Mouse (Mus musculus) kidney, embryonic 16.5 days (tissue): ENCODE results near the gene Gnat1. TPM values are rescaled to one million over a fixed set of nuclear protein-coding genes. Genes with fewer than 3 reads are reported as not detected.

Experiments
- ATAC-seq: fragments of 200-750 bp; cut with Nextera tagmentation; 2 replicates; pipeline ENCODE4 v1.8.0; 2017; ENCODE audit warnings: moderate TSS enrichment; ENCODE audit not compliant: low FRiP score, low TSS enrichment
- H3K27ac ChIP-seq: fragments of 300-500 bp; sonication (generic); 2 replicates; pipeline ENCODE4 v1.5.1; 2014; ENCODE audit warnings: low read length
- H3K27me3 ChIP-seq: fragments of 300-500 bp; sonication (generic); 2 replicates; pipeline ENCODE4 v1.6.1; 2014; ENCODE audit warnings: low read length, control low read depth, mixed read lengths; ENCODE audit not compliant: insufficient read depth
- H3K36me3 ChIP-seq: fragments of 300-500 bp; sonication (generic); 2 replicates; pipeline ENCODE4 v1.6.1; 2014; ENCODE audit warnings: low read length, control low read depth, mixed read lengths; ENCODE audit not compliant: insufficient read depth
- H3K4me1 ChIP-seq: fragments of 300-500 bp; sonication (generic); 2 replicates; pipeline ENCODE4 v1.6.1; 2014; ENCODE audit warnings: low read length, control low read depth, mixed read lengths; ENCODE audit not compliant: insufficient read depth
- H3K4me2 ChIP-seq: fragments of 300-500 bp; sonication (generic); replicated peaks from 2 replicates; pipeline ENCODE4 v1.6.1; 2014; ENCODE audit warnings: low read depth, low read length
- H3K4me3 ChIP-seq: fragments of 300-500 bp; sonication (generic); 2 replicates; pipeline ENCODE4 v1.5.1; 2014; ENCODE audit warnings: mild to moderate bottlenecking, low read length
- H3K9ac ChIP-seq: fragments of 300-500 bp; sonication (generic); replicated peaks from 2 replicates; pipeline ENCODE4 v1.6.1; 2014; ENCODE audit warnings: low read length
- H3K9me3 ChIP-seq: fragments of 300-500 bp; sonication (generic); 2 replicates; pipeline ENCODE4 v1.6.1; 2016; ENCODE audit warnings: low read length, control low read depth
- WGBS: fragments of 180-500 bp; shearing (Covaris S2); extraction: QIAGEN DNeasy Blood & Tissue Kit; methylation state at CpG from one replicate; pipeline ENCODE4 v1.1.7; 2014; 5-methylcytosine and 5-hydroxymethylcytosine counted together
- polyA plus RNA-seq: library from polyadenylated mRNA; unstranded; fragments of >200 nt; fragmentation: Nextera tagmentation; extraction: Ambion mirVana; gene quantifications from 2 replicates; pipeline ENCODE4 v1.2.1, GENCODE M21; 2015

Gene Gnat1
- polyA plus RNA-seq, 1 experiment from 2014 or later: 2.8 TPM

DNA sequence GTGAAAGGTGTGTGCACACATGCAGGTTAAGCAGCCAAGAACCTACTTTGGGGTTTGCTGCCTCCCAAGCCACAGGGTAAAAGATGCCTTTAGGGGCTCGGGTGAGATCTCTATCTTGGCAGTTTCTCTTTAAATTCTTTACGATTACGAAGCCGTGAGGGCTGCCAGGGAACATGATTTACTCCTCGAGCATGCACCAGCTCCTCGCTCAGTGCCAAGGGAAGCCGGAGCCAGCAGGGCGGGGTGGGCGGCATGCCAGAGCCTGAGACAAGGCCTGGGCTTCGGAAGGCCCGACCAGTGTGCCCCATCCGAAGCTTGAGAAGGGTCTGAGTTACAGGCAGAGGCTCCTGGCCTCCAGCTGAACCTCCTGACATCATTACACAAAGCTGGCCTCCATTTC is 22.1 kb upstream of the Gnat1 start:
- H3K4me2 ChIP-seq: no peak overlapping the region
- no peak overlapping the region; the same call in 1 of the 2 replicates for H3K9ac ChIP-seq
- 9% methylated on average over 12 of the region's 12 CpGs for WGBS

DNA sequence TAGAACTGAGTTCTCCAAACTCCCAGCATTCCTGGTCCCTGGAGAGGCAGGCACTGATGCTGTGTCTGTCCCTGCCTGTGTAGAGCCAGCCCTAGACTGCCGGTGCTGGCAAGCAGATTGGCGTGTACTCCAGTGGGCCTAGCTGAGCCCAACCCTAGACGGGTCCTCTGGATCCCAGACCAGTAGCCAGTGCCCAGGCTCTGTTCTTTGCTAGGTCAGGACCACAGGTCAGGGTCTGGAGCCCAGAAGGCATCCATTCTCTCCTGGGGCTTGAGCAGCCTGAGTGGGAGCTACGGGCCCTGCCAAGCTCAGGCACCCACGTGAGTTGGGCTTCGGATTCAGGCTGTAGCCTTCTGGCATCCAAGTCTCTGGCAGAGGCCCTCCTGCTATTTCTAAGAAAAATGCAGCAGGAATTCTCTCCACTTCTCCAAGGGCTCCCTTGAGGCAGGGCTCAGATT is 20.6 kb upstream of the Gnat1 start:
- H3K9me3 ChIP-seq: no peaks in the 10 kb centered on the region
- no peak for ATAC-seq
- H3K4me1 ChIP-seq: peaks cover 100% of the 10 kb centered on the region
- peak overlapping the region; percentile 91 for H3K27ac ChIP-seq
- H3K4me3 ChIP-seq: no peak overlapping the region
- H3K4me2 ChIP-seq: peak overlapping the region; percentile 53
- peak overlapping the region; percentile 45; the same call in 1 of the 2 replicates for H3K9ac ChIP-seq
- 0 out of 2 replicates have a peak, but pooled peaks cover 10% of the 10 kb centered on the region for H3K36me3 ChIP-seq
- H3K27me3 ChIP-seq: no peaks in the 10 kb centered on the region
- 24% methylated on average over 6 of the region's 6 CpGs for WGBS

More for the DNA sequence above, 22.1 kb upstream of the Gnat1 start:
- no peaks in the 10 kb centered on the region for H3K27me3 ChIP-seq
- H3K27ac ChIP-seq: peak overlapping the region; percentile 91
- H3K36me3 ChIP-seq: 0 out of 2 replicates have a peak, but pooled peaks cover 10% of the 10 kb centered on the region
- no peaks in the 10 kb centered on the region for H3K9me3 ChIP-seq
- no peak overlapping the region for H3K4me3 ChIP-seq
- peaks cover 100% of the 10 kb centered on the region for H3K4me1 ChIP-seq
- no peak for ATAC-seq

- Histone ChIP-seq H3K4me2 (peak overlapping the region; percentile 53), H3K9ac (peak overlapping the region; percentile 45; the same call in 1 of the 2 replicates), H3K9me3 (no peaks in the 10 kb centered on the region), H3K27ac (peak overlapping the region; percentile 91), H3K27me3 (no peaks in the 10 kb centered on the region), H3K4me3 (peak overlapping the region; percentile 29), H3K36me3 (0 out of 2 replicates have a peak, but pooled peaks cover 9% of the 10 kb centered on the region), H3K4me1 (peaks cover 100% of the 10 kb centered on the region)
- WGBS: 3% methylated on average over 9 of the region's 9 CpGs
- peak; percentile 49 for ATAC-seq
Observed at GRCm38 (mm10) chr9:107699376-107699980, 20.0 kb upstream of the Gnat1 start.

DNA sequence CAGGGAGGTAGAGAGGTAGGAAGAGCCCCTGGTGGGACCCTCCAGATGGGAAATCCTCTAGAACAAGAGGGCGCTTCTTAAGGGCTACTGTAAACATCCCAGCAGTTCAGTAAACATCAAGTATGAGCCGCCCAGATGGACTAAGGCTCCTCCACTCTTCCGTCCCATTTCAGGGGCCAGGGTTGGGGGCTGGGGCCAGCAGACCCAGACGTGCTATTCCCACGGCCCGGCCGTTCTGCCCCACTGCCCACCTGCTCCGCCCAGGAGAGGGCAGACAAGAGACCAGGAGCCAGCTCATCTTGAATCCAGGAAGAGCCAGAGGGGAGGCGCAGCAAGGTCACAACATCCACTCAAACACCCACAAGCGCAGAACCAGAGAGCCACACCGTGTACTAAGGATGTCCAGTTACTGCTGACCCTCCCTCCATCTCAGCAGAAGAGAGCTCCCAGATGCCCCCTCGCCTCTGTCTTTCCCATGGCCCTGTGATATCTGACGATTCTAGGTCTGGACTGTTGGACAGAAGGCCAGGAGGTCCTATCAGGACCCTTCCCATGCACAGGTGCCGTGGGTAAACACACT is 19.2 kb upstream of the Gnat1 start:
- peaks cover 93% of the 10 kb centered on the region for H3K4me1 ChIP-seq
- peak; percentile 64 for ATAC-seq
- H3K36me3 ChIP-seq: 0 out of 2 replicates have a peak, but pooled peaks cover 1% of the 10 kb centered on the region
- H3K9ac ChIP-seq: peak overlapping the region; percentile 52
- no peaks in the 10 kb centered on the region for H3K27me3 ChIP-seq
- peak overlapping the region; percentile 53 for H3K4me2 ChIP-seq
- H3K9me3 ChIP-seq: no peaks in the 10 kb centered on the region
- H3K27ac ChIP-seq: peak overlapping the region; percentile 91
- peak overlapping the region; percentile 29 for H3K4me3 ChIP-seq
- 8% methylated on average over 14 of the region's 14 CpGs for WGBS

- Histone ChIP-seq H3K27me3 (no peaks in the 10 kb centered on the region), H3K4me2 (peak overlapping the region; percentile 53), H3K4me1 (peaks cover 93% of the 10 kb centered on the region), H3K9ac (peak overlapping the region; percentile 52), H3K9me3 (no peaks in the 10 kb centered on the region), H3K36me3 (no peaks in the 10 kb centered on the region), H3K27ac (peak overlapping the region; percentile 91), H3K4me3 (peak overlapping the region; percentile 29)
- ATAC-seq: peak; percentile 1; the same call in 1 of the 2 replicates
- WGBS: 12% methylated on average over 14 of the region's 14 CpGs
Observed at GRCm38 (mm10) chr9:107697811-107698521, 18.5 kb upstream of the Gnat1 start.

GRCm38 (mm10) chr9:107696845-107697610 is 17.5 kb upstream of the Gnat1 start:
- H3K4me2 ChIP-seq: no peak overlapping the region
- H3K36me3 ChIP-seq: peaks cover 4% of the 10 kb centered on the region
- WGBS: 53% methylated on average over 9 of the region's 9 CpGs
- H3K9me3 ChIP-seq: no peaks in the 10 kb centered on the region
- no peak overlapping the region for H3K4me3 ChIP-seq
- ATAC-seq: no peak
- peak overlapping the region; percentile 52; the same call in 1 of the 2 replicates for H3K9ac ChIP-seq
- H3K27me3 ChIP-seq: no peaks in the 10 kb centered on the region
- H3K27ac ChIP-seq: peak overlapping the region; percentile 91
- peaks cover 84% of the 10 kb centered on the region for H3K4me1 ChIP-seq

DNA sequence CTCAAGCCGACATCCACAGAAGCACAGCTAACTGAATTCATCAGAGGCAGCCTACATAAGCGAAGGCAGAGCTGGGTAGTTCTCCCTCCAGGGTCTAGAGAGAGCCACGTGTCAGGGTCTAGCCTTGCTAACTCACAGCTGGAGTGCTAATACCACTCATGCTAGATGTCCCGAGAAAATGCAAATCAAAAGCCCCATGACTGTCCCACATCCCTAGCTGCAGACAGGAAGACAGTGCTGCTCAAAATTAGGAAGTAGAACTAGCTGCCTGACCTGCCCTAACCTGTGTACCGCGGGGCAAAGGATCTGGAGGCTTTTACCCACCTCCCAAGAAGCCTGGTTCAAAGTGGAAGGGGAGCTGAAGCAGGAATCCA is 16.6 kb upstream of the Gnat1 start:
- 35% methylated on average over 6 of the region's 6 CpGs for WGBS
- Histone ChIP-seq H3K4me3 (no peak overlapping the region), H3K9me3 (no peaks in the 10 kb centered on the region), H3K27ac (peak overlapping the region; percentile 91), H3K9ac (no peak overlapping the region), H3K4me2 (no peak overlapping the region), H3K27me3 (no peaks in the 10 kb centered on the region), H3K36me3 (peaks cover 13% of the 10 kb centered on the region), H3K4me1 (peaks cover 74% of the 10 kb centered on the region)
- ATAC-seq: no peak

DNA sequence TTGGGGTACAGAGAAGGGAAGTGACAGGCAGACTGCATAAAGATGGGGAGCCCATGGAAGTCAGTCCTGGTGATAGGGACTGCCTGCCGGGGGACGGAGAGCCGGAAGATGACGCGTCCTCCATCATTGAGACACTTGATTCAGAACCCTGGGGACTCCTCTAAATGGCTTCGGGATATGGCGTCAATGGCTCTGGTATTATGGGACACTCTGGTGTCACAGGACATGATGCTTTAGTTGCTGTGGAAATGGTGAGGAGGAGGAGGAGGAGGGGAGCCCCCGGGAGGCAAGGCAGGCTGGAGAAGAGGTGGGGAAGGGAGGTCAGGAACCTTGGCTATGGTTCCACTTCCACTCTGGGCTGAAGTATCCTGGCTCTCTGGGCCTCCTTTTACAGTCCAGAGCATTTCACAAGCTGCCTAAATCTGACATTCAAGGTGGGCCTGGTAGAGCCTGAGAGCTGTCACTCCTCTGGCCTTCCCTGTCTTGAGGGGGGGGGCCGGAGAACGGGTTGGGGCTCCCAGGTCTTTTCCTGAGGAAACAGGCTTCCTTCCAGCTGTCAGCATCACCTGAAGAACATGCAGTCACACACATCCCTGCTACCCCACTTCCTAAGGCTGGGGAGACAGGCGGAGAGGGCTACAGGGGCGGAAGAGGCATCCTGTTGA is 16.1 kb upstream of the Gnat1 start:
- peak overlapping the region; percentile 91 for H3K27ac ChIP-seq
- H3K9ac ChIP-seq: no peak overlapping the region
- WGBS: 72% methylated on average over 12 of the region's 12 CpGs

GRCm38 (mm10) chr9:107694627-107695026 is 15.1 kb upstream of the Gnat1 start:
- ATAC-seq: no peak
- Histone ChIP-seq H3K4me2 (no peak overlapping the region), H3K27ac (no peak overlapping the region), H3K4me1 (peaks cover 60% of the 10 kb centered on the region), H3K4me3 (no peak overlapping the region), H3K36me3 (peaks cover 28% of the 10 kb centered on the region), H3K9ac (no peak overlapping the region), H3K27me3 (no peaks in the 10 kb centered on the region), H3K9me3 (no peaks in the 10 kb centered on the region)
- whole genome bisulfite sequencing: 54% methylated on average over 7 of the region's 7 CpGs

More for the DNA sequence above, 16.1 kb upstream of the Gnat1 start:
- no peak for ATAC-seq
- Histone ChIP-seq H3K9me3 (no peaks in the 10 kb centered on the region), H3K4me2 (no peak overlapping the region), H3K36me3 (peaks cover 18% of the 10 kb centered on the region), H3K27me3 (no peaks in the 10 kb centered on the region), H3K4me1 (peaks cover 69% of the 10 kb centered on the region), H3K4me3 (no peak overlapping the region)
